Mouse (Mus musculus) small intestine, adult 2 months (tissue): ENCODE measurements around the gene Limd2. TPM values are rescaled to one million over a fixed set of nuclear protein-coding genes. Genes with fewer than 3 reads are reported as not detected.
"Not testable (repeated sequence)": the region's sequence is repeated elsewhere in the genome, so short reads cannot be mapped to it uniquely, and the experiment has no call there.

ENCODE experiments used
- H3K27ac ChIP-seq: fragments of 200-500 bp; 2 replicates; pipeline ENCODE4 v1.5.1; 2012; ENCODE audit warnings: low read depth, low read length, control low read depth, inconsistent platforms; ENCODE audit not compliant: insufficient read depth
- H3K27me3 ChIP-seq: fragments of 200-500 bp; 2 replicates; pipeline ENCODE4 v1.6.1; 2012; ENCODE audit warnings: mild to moderate bottlenecking, moderate library complexity, low read length, inconsistent platforms; ENCODE audit not compliant: control insufficient read depth, insufficient read depth
- H3K36me3 ChIP-seq: fragments of 200-500 bp; 2 replicates; pipeline ENCODE4 v1.6.1; 2012; ENCODE audit warnings: mild to moderate bottlenecking, low read length, control low read depth, inconsistent platforms; ENCODE audit not compliant: control insufficient read depth, insufficient read depth
- H3K4me1 ChIP-seq: fragments of 200-500 bp; 2 replicates; pipeline ENCODE4 v1.6.1; 2012; ENCODE audit warnings: low read length, inconsistent platforms, mixed read lengths; ENCODE audit not compliant: control insufficient read depth, insufficient read depth, insufficient read length
- H3K4me3 ChIP-seq: fragments of 200-500 bp; 2 replicates; pipeline ENCODE4 v1.5.1; 2012; ENCODE audit warnings: low read depth, mild to moderate bottlenecking, control low read depth, inconsistent platforms, low read length, moderate library complexity
- CTCF ChIP-seq: fragments of 200-500 bp; IDR thresholded peaks from 2 replicates; pipeline ENCODE4 v1.5.1; 2012; ENCODE audit warnings: low read depth, mild to moderate bottlenecking, control low read depth, inconsistent platforms, low read length, moderate library complexity, mixed read lengths; ENCODE audit not compliant: insufficient replicate concordance, insufficient read length; ENCODE audit errors: extremely low read depth
- POLR2A ChIP-seq: fragments of 200-500 bp; IDR thresholded peaks from 2 replicates; pipeline ENCODE4 v1.6.1; 2012; ENCODE audit warnings: low read depth, mild to moderate bottlenecking, control low read depth, inconsistent platforms, low read length, moderate library complexity
- WGBS: fragments of 180-500 bp; shearing (Covaris S2); methylation state at CpG from one replicate; pipeline ENCODE4 v1.1.7; 2018; 5-methylcytosine and 5-hydroxymethylcytosine counted together
- polyA plus RNA-seq: library from polyadenylated mRNA; depleted of rRNA; stranded (reverse); fragments of >200 nt; gene quantifications from 2 replicates; pipeline ENCODE4 v1.2.3, GENCODE M21; 2012; rRNA removed

The Limd2 gene
- 11.8 and 21.7 TPM in 2 replicates for polyA plus RNA-seq

DNA sequence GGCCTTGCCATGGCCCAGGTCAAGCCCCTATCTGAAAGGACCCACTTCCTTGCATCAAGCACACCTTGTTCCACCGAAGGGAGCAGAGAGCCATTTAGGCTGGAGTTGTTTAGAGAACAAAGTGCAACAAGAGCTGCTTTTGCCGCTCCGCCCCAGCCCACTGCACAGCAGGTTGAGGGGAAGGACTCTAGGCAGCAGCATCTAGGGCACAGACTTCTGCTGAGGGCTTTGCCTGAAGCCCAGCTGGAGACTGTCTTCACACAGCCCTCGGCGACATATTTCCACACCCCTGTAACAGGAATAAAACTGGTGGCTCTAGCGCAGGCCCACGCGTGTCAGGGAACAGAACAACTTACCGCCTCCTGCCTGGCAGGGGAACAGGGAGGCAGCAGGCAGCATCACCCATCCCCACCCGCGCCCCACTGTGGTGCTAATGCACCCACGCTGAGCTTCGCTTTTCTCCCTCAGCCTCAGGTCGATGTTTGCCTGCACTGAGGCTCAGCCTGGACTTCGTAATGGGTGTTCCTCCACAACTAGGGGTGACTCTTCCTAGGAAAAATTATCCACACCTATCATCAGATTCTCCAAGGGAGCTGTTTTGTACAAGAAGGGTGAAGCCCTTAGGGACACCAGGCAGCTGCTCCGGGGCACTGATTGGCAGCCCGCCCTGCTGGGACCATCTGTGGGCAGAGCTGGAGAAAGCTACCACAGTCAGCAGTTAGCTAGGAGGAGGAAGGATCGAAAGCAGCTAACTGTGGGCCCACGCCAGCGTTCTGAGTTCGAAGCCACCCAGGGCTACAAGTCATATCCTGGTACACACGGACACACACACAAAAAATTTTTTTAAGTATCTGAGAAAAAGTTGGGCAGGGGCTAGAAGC is at the start of gene Limd2, which contains the start of gene Gm10840:
Gene Limd2, minus strand, starts transcription at position 20 of the 881 bp plus-strand sequence.
Gene Gm10840, plus strand, starts transcription at position 10 of the 881 bp plus-strand sequence.
- Histone ChIP-seq H3K27ac (peak within 1 kb of the TSS; percentile 70), H3K4me1 (peaks cover 7% of the 10 kb centered on the region; the same call in 1 of the 2 replicates), H3K27me3 (no peaks in the 10 kb centered on the region), H3K4me3 (peak within 1 kb of the TSS; percentile 73), H3K36me3 (peaks cover 2% of the 10 kb centered on the region; the same call in 1 of the 2 replicates)
- TF ChIP-seq POLR2A, result no peak
- no peak for TF ChIP-seq CTCF
- 41% methylated on average over 22 of the region's 22 CpGs for WGBS

DNA sequence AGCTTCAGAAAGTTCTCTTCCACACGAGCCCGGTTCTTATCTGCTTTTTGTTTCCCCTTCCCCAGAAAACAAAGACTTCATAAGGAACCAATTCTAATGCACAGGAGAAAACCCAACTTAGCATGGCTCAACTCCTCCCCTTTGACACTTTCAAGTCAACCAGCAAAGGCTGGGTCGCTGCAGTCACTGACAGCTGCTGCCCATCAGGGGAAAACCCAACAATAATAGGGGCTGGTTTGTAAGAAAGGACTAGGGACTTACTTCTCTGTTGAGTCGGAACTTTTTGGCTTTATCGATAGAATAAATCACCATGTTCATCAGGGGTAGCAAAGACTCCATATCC is 41.4 kb upstream of the Limd2 start, which contains the start of gene Strada:
Gene Strada, minus strand, starts transcription at position 46 of the 343 bp plus-strand sequence.
- peaks cover 53% of the 10 kb centered on the region for H3K36me3 ChIP-seq
- no peaks in the 10 kb centered on the region for H3K27me3 ChIP-seq
- 72% methylated on average over 5 of the region's 5 CpGs for WGBS
- no peak within 1 kb of the TSS for H3K4me3 ChIP-seq
- TF ChIP-seq CTCF (no peak), POLR2A (no peak)
- H3K4me1 ChIP-seq, result no peaks in the 10 kb centered on the region
- H3K27ac ChIP-seq, result peak within 1 kb of the TSS; percentile 20; the same call in 1 of the 2 replicates

DNA sequence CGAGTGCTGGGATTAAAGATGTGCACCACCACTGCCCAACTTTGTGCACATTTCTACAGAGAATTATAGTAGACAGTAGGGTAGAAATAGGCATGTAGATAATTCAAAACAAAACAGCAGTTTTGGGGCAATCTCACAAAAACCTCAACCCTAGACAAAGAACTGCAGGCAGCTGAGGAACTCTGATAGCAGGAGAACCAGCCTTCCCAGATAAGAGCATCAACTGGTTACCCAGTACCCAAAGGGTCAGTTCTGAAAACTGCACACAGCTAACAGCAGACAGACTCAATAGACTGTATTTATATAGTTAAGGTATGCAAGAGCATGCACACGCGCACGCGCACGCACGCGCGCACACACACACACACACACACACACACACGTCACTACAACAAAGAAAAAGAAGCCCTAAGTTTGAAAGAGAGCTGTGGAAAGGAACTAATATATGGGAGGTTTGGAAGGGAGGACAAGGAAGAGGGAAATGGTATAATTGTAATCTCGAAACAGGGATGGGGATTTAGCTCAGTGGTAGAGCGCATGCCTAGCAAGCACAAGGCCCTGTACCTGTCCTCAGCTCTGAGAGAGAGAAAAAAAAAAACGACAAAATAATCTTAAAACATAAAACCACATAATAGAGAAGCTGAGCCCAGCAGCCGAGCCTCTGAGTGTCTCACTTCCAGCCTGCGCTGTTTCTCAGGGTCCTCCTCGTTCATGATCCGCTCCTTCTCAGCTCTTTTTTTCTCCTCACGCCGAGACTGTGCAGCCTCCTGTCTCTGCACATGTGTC is 40.9 kb upstream of the Limd2 start:
- Histone ChIP-seq H3K4me1 (no peaks in the 10 kb centered on the region), H3K4me3 (no peak overlapping the region), H3K27ac (no peak overlapping the region), H3K27me3 (no peaks in the 10 kb centered on the region), H3K36me3 (peaks cover 47% of the 10 kb centered on the region)
- 86% methylated on average over 19 of the region's 19 CpGs for WGBS
- TF ChIP-seq POLR2A (no peak), CTCF (no peak)

DNA sequence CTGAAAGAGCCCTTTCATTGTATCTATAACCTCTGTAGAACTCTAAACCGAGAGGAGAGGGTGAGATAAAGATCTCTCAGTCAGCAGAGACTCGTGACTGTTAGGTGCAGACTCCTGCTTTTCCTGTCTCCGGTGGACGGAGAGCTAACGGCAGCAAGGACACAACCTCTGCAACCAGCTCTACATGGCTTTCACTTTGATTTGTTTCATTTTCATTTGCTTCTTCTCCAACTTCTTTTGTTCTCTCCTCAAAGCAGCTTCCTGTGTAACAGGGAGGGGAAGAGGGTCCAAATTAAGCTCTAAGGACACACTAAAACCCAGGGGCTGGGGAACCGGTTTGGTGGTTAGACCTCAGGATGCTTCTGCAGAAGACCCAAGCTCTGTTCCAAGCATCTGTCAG is 40.1 kb upstream of the Limd2 start:
- H3K27ac ChIP-seq, result peak overlapping the region; percentile 20; the same call in 1 of the 2 replicates
- H3K4me1 ChIP-seq, result no peaks in the 10 kb centered on the region
- H3K27me3 ChIP-seq, result no peaks in the 10 kb centered on the region
- WGBS, result 66% methylated on average over 6 of the region's 6 CpGs
- peaks cover 43% of the 10 kb centered on the region for H3K36me3 ChIP-seq
- TF ChIP-seq POLR2A (no peak), CTCF (no peak)
- H3K4me3 ChIP-seq, result no peak overlapping the region

DNA sequence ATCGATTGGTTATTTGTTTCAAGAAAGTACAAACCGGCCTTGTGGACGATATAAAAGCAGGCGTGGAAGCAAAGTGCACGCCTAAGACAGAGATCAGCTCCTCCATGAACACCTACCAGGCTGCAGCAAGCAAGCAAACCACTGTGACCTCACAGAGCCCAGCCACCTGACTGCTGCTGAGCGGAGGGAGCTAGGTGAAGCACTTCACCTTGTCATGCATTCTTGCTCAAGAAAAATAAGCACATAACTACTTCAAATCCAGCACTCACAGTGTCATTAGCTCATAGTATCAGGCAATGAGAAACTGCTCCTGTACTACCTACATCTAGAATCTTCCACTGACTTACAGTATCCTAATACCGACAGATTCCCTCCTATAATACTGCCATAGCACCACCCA is 39.3 kb upstream of the Limd2 start:
- H3K27ac ChIP-seq, H3K27me3 ChIP-seq, H3K4me3 ChIP-seq, H3K4me1 ChIP-seq: not testable (repeated sequence)
- H3K36me3 ChIP-seq, result peaks cover 36% of the 10 kb centered on the region
- 89% methylated on average over 7 of the region's 7 CpGs for WGBS

DNA sequence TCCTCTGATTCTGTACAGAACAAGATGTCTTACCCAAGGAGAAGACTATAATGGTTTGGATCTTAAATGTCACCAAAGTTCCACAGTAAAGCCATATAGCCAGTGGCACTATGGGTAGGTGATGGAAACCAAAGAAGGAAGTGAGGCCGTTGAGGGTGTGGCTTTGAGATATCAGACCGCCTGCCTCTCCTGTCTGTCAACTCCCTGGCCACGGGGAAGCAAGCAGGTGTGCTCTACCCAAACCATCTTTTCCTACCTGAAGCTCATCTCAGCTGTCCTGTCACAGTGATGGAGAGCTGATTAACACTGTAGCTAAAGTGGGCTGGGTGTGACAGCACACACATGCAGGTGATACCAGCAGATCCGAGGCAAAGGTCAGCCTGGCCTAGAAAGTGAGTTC is 37.6 kb upstream of the Limd2 start:
- H3K36me3 ChIP-seq, result peaks cover 24% of the 10 kb centered on the region
- H3K4me3 ChIP-seq, result no peak overlapping the region
- 32% methylated on average over 4 of the region's 4 CpGs for WGBS
- TF ChIP-seq POLR2A (no peak), CTCF (no peak)
- H3K27ac ChIP-seq, result no peak overlapping the region
- H3K27me3 ChIP-seq, result no peaks in the 10 kb centered on the region
- no peaks in the 10 kb centered on the region for H3K4me1 ChIP-seq

DNA sequence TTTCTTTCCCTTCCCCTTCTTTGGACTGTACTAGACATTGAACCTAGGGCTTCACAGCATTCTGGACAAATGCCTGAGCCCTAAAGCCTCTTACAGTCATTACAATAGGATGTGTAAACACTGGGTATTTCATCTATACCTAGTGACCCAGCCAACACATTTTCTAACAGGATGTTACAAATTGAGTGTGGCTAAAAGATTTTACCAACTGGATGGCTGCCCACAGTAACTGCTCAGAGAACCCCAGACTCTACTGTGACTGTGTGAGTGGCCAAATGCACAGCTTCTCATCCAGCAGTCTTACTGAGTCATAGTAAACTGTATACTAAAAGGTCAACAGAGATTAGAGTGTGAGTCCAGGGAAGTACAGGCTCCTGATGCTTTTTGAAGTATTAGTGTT is 34.7 kb upstream of the Limd2 start:
- no peak overlapping the region for H3K4me3 ChIP-seq
- H3K4me1 ChIP-seq, result no peaks in the 10 kb centered on the region
- TF ChIP-seq POLR2A (no peak), CTCF (no peak)
- 0 out of 2 replicates have a peak, but pooled peaks cover 3% of the 10 kb centered on the region for H3K36me3 ChIP-seq
- H3K27ac ChIP-seq, result no peak overlapping the region
- H3K27me3 ChIP-seq, result no peaks in the 10 kb centered on the region
